Mouse (Mus musculus) midbrain, embryonic 15.5 days (tissue): ENCODE measurements around the gene Tada2b. TPM values are rescaled to one million over a fixed set of nuclear protein-coding genes. Genes with fewer than 3 reads are reported as not detected.
A peak's percentile ranks its signal among the peaks of the same experiment; 100 is the strongest.

Experiments used
- ATAC-seq: fragments of 200-750 bp; cut with Nextera tagmentation; replicated peaks from 2 replicates; pipeline ENCODE4 v1.8.0; 2017; ENCODE audit warnings: moderate TSS enrichment
- H3K27ac ChIP-seq: fragments of 300-500 bp; sonication (generic); 2 replicates; pipeline ENCODE4 v1.5.1; 2015; ENCODE audit warnings: mild to moderate bottlenecking, inconsistent platforms
- H3K27me3 ChIP-seq: fragments of 300-500 bp; sonication (generic); replicated peaks from 2 replicates; pipeline ENCODE4 v1.6.1; 2015; ENCODE audit warnings: inconsistent platforms
- H3K36me3 ChIP-seq: fragments of 300-500 bp; sonication (generic); replicated peaks from 2 replicates; pipeline ENCODE4 v1.6.1; 2015; ENCODE audit warnings: inconsistent platforms
- H3K4me1 ChIP-seq: fragments of 300-500 bp; sonication (generic); 2 replicates; pipeline ENCODE4 v1.6.1; 2015; ENCODE audit warnings: inconsistent platforms
- H3K4me2 ChIP-seq: fragments of 300-500 bp; sonication (generic); 2 replicates; pipeline ENCODE4 v1.6.1; 2015; ENCODE audit warnings: inconsistent platforms, mild to moderate bottlenecking, moderate library complexity
- H3K4me3 ChIP-seq: fragments of 300-500 bp; sonication (generic); 2 replicates; pipeline ENCODE4 v1.5.1; 2015; ENCODE audit warnings: mild to moderate bottlenecking, inconsistent platforms
- H3K9ac ChIP-seq: fragments of 300-500 bp; sonication (generic); 2 replicates; pipeline ENCODE4 v1.6.1; 2015; ENCODE audit warnings: mild to moderate bottlenecking, inconsistent platforms
- H3K9me3 ChIP-seq: fragments of 300-500 bp; sonication (generic); 2 replicates; pipeline ENCODE4 v1.6.1; 2016; ENCODE audit warnings: inconsistent platforms
- WGBS: fragments of 180-500 bp; shearing (Covaris S2); methylation state at CpG from one replicate; pipeline ENCODE4 v1.1.7; 2015; ENCODE audit warnings: mixed read lengths; 5-methylcytosine and 5-hydroxymethylcytosine counted together
- polyA plus RNA-seq: library from polyadenylated mRNA; unstranded; fragments of >200 nt; fragmentation: Nextera tagmentation; extraction: Ambion mirVana; gene quantifications from 2 replicates; pipeline ENCODE4 v1.2.1, GENCODE M21; 2015

Tada2b gene
- polyA plus RNA-seq, 1 experiment from 2014 or later = 3.2 TPM

GRCm38 (mm10) chr5:36458926-36459325 lies 25.2 kb downstream of the Tada2b start:
- no peak overlapping the region for H3K4me2 ChIP-seq

GRCm38 (mm10) chr5:36457706-36458105 lies 26.4 kb downstream of the Tada2b start:
- no peak for ATAC-seq
- no peak overlapping the region for H3K4me2 ChIP-seq
- no peaks in the 10 kb centered on the region for H3K9me3 ChIP-seq
- H3K36me3 ChIP-seq = no peaks in the 10 kb centered on the region
- no peaks in the 10 kb centered on the region for H3K4me1 ChIP-seq
- WGBS = 74% methylated on average over 4 of the region's 4 CpGs
- H3K9ac ChIP-seq = no peak overlapping the region
- no peak overlapping the region for H3K27ac ChIP-seq
- H3K27me3 ChIP-seq = no peaks in the 10 kb centered on the region
- no peak overlapping the region for H3K4me3 ChIP-seq

More at GRCm38 (mm10) chr5:36458926-36459325, 25.2 kb downstream of the Tada2b start:
- Histone ChIP-seq H3K27me3 (no peaks in the 10 kb centered on the region), H3K9me3 (no peaks in the 10 kb centered on the region), H3K27ac (no peak overlapping the region), H3K4me1 (peaks cover 2% of the 10 kb centered on the region; the same call in 1 of the 2 replicates), H3K4me3 (no peak overlapping the region), H3K9ac (no peak overlapping the region), H3K36me3 (no peaks in the 10 kb centered on the region)
- WGBS = 15% methylated on average over 4 of the region's 4 CpGs
- no peak for ATAC-seq

- H3K4me3 ChIP-seq = no peak overlapping the region
- H3K36me3 ChIP-seq = no peaks in the 10 kb centered on the region
- no peak overlapping the region for H3K4me2 ChIP-seq
- H3K9me3 ChIP-seq = no peaks in the 10 kb centered on the region
- 82% methylated on average over 6 of the region's 6 CpGs for WGBS
- no peak overlapping the region for H3K27ac ChIP-seq
- no peaks in the 10 kb centered on the region for H3K4me1 ChIP-seq
- ATAC-seq = no peak
- no peaks in the 10 kb centered on the region for H3K27me3 ChIP-seq
- H3K9ac ChIP-seq = no peak overlapping the region
These were observed 31.3 kb downstream of the Tada2b start for GRCm38 (mm10) chr5:36452821-36453220.

- no peak overlapping the region for H3K4me2 ChIP-seq
- H3K9ac ChIP-seq = no peak overlapping the region
- no peak overlapping the region for H3K27ac ChIP-seq
- WGBS = 55% methylated on average over 10 of the region's 10 CpGs
- no peaks in the 10 kb centered on the region for H3K36me3 ChIP-seq
- no peaks in the 10 kb centered on the region for H3K4me1 ChIP-seq
- ATAC-seq = no peak
- H3K9me3 ChIP-seq = no peaks in the 10 kb centered on the region
- no peak overlapping the region for H3K4me3 ChIP-seq
- H3K27me3 ChIP-seq = no peaks in the 10 kb centered on the region
These were observed 32.2 kb downstream of the Tada2b start for GRCm38 (mm10) chr5:36451872-36452389.

- no peak for ATAC-seq
- Histone ChIP-seq H3K4me1 (peaks cover 1% of the 10 kb centered on the region; the same call in 1 of the 2 replicates), H3K4me3 (no peak overlapping the region), H3K9me3 (no peaks in the 10 kb centered on the region), H3K27ac (no peak overlapping the region), H3K27me3 (no peaks in the 10 kb centered on the region), H3K9ac (no peak overlapping the region), H3K4me2 (no peak overlapping the region), H3K36me3 (no peaks in the 10 kb centered on the region)
- WGBS = 27% methylated on average over 9 of the region's 10 CpGs
These were observed 33.0 kb downstream of the Tada2b start for GRCm38 (mm10) chr5:36451119-36451518.

GRCm38 (mm10) chr5:36449710-36450358 lies 34.3 kb downstream of the Tada2b start:
- Histone ChIP-seq H3K9me3 (no peaks in the 10 kb centered on the region), H3K9ac (no peak overlapping the region), H3K27me3 (no peaks in the 10 kb centered on the region), H3K4me3 (no peak overlapping the region), H3K27ac (no peak overlapping the region), H3K36me3 (no peaks in the 10 kb centered on the region), H3K4me1 (peaks cover 8% of the 10 kb centered on the region; the same call in 1 of the 2 replicates), H3K4me2 (no peak overlapping the region)
- 80% methylated on average over 6 of the region's 6 CpGs for WGBS
- ATAC-seq = no peak

- no peak for ATAC-seq
- H3K4me2 ChIP-seq = no peak overlapping the region
- H3K36me3 ChIP-seq = no peaks in the 10 kb centered on the region
- no peaks in the 10 kb centered on the region for H3K9me3 ChIP-seq
- H3K4me1 ChIP-seq = peaks cover 8% of the 10 kb centered on the region; the same call in 1 of the 2 replicates
- H3K27ac ChIP-seq = no peak overlapping the region
- no peak overlapping the region for H3K4me3 ChIP-seq
- 90% methylated on average over 12 of the region's 12 CpGs for WGBS
- no peak overlapping the region for H3K9ac ChIP-seq
- H3K27me3 ChIP-seq = no peaks in the 10 kb centered on the region
These were observed 36.2 kb downstream of the Tada2b start for GRCm38 (mm10) chr5:36447872-36448271.

GRCm38 (mm10) chr5:36446166-36446890 lies 37.8 kb downstream of the Tada2b start:
- Histone ChIP-seq H3K4me2 (no peak overlapping the region), H3K4me1 (peaks cover 8% of the 10 kb centered on the region; the same call in 1 of the 2 replicates), H3K27ac (peak overlapping the region; percentile 46), H3K9ac (no peak overlapping the region), H3K4me3 (no peak overlapping the region), H3K27me3 (no peaks in the 10 kb centered on the region), H3K36me3 (no peaks in the 10 kb centered on the region), H3K9me3 (no peaks in the 10 kb centered on the region)
- 0 out of 2 replicates have a peak, but pooled peaks have one; percentile 25 for ATAC-seq
- 36% methylated on average over 9 of the region's 9 CpGs for WGBS

- WGBS = 40% methylated on average over 8 of the region's 8 CpGs
- H3K4me2 ChIP-seq = no peak overlapping the region
- H3K27ac ChIP-seq = no peak overlapping the region
- no peak overlapping the region for H3K9ac ChIP-seq
- no peaks in the 10 kb centered on the region for H3K36me3 ChIP-seq
- H3K4me3 ChIP-seq = no peak overlapping the region
- peaks cover 8% of the 10 kb centered on the region; the same call in 1 of the 2 replicates for H3K4me1 ChIP-seq
- no peaks in the 10 kb centered on the region for H3K27me3 ChIP-seq
- no peaks in the 10 kb centered on the region for H3K9me3 ChIP-seq
- ATAC-seq = no peak
These were observed 39.1 kb downstream of the Tada2b start for GRCm38 (mm10) chr5:36445028-36445427.

- Histone ChIP-seq H3K4me1 (peaks cover 8% of the 10 kb centered on the region; the same call in 1 of the 2 replicates), H3K27me3 (no peaks in the 10 kb centered on the region), H3K27ac (no peak overlapping the region), H3K4me2 (no peak overlapping the region), H3K4me3 (no peak overlapping the region), H3K9me3 (no peaks in the 10 kb centered on the region), H3K36me3 (no peaks in the 10 kb centered on the region), H3K9ac (no peak overlapping the region)
- WGBS = 63% methylated on average over 4 of the region's 4 CpGs
- no peak for ATAC-seq
These were observed 39.5 kb downstream of the Tada2b start for GRCm38 (mm10) chr5:36444611-36445010.

GRCm38 (mm10) chr5:36440741-36441140 lies 43.3 kb downstream of the Tada2b start:
- no peaks in the 10 kb centered on the region for H3K9me3 ChIP-seq
- no peak overlapping the region for H3K9ac ChIP-seq
- no peak overlapping the region for H3K4me3 ChIP-seq
- H3K4me1 ChIP-seq = peaks cover 6% of the 10 kb centered on the region; the same call in 1 of the 2 replicates
- WGBS = 62% methylated on average over 3 of the region's 3 CpGs
- no peaks in the 10 kb centered on the region for H3K36me3 ChIP-seq
- no peak overlapping the region for H3K27ac ChIP-seq
- no peak for ATAC-seq
- no peaks in the 10 kb centered on the region for H3K27me3 ChIP-seq
- no peak overlapping the region for H3K4me2 ChIP-seq

- Histone ChIP-seq H3K4me1 (peaks cover 11% of the 10 kb centered on the region), H3K27ac (no peak overlapping the region), H3K36me3 (no peaks in the 10 kb centered on the region), H3K9me3 (no peaks in the 10 kb centered on the region), H3K9ac (no peak overlapping the region), H3K4me3 (no peak overlapping the region), H3K27me3 (no peaks in the 10 kb centered on the region), H3K4me2 (no peak overlapping the region)
- ATAC-seq = no peak
- WGBS = 85% methylated on average over 4 of the region's 4 CpGs
These were observed 47.2 kb downstream of the Tada2b start for GRCm38 (mm10) chr5:36436858-36437257.
